Mouse (Mus musculus) neural tube, embryonic 13.5 days (tissue): Measurements from ENCODE around the gene Slc9a5. TPM values are rescaled to one million over a fixed set of nuclear protein-coding genes. Genes with fewer than 3 reads are reported as not detected.

Source experiments
- ATAC-seq: fragments of 200-750 bp; cut with Nextera tagmentation; 2 replicates; pipeline ENCODE4 v1.8.0; 2017; ENCODE audit warnings: low read depth, mild to moderate bottlenecking, moderate TSS enrichment, moderate library complexity
- H3K27ac ChIP-seq: fragments of 300-500 bp; sonication (generic); replicated peaks from 2 replicates; pipeline ENCODE4 v1.5.1; 2015; ENCODE audit warnings: moderate library complexity, mild to moderate bottlenecking, inconsistent platforms
- H3K27me3 ChIP-seq: fragments of 300-500 bp; sonication (generic); 2 replicates; pipeline ENCODE4 v1.6.1; 2015; ENCODE audit warnings: mild to moderate bottlenecking, inconsistent platforms
- H3K36me3 ChIP-seq: fragments of 300-500 bp; sonication (generic); 2 replicates; pipeline ENCODE4 v1.6.1; 2015; ENCODE audit warnings: mild to moderate bottlenecking, inconsistent platforms
- H3K4me1 ChIP-seq: fragments of 300-500 bp; sonication (generic); replicated peaks from 2 replicates; pipeline ENCODE4 v1.6.1; 2015; ENCODE audit warnings: inconsistent platforms
- H3K4me2 ChIP-seq: fragments of 300-500 bp; sonication (generic); 2 replicates; pipeline ENCODE4 v1.6.1; 2015; ENCODE audit warnings: inconsistent platforms, mild to moderate bottlenecking, moderate library complexity
- H3K4me3 ChIP-seq: fragments of 300-500 bp; sonication (generic); 2 replicates; pipeline ENCODE4 v1.5.1; 2015; ENCODE audit warnings: mild to moderate bottlenecking, inconsistent platforms
- H3K9ac ChIP-seq: fragments of 300-500 bp; sonication (generic); 2 replicates; pipeline ENCODE4 v1.6.1; 2015; ENCODE audit warnings: moderate library complexity, mild to moderate bottlenecking, inconsistent platforms
- H3K9me3 ChIP-seq: fragments of 300-500 bp; sonication (generic); 2 replicates; pipeline ENCODE4 v1.6.1; 2016; ENCODE audit warnings: inconsistent platforms
- WGBS: fragments of 180-500 bp; shearing (Covaris S2); methylation state at CpG from one replicate; pipeline ENCODE4 v1.1.7; 2015; 5-methylcytosine and 5-hydroxymethylcytosine counted together
- polyA plus RNA-seq: library from polyadenylated mRNA; unstranded; fragments of >200 nt; fragmentation: Nextera tagmentation; extraction: Ambion mirVana; gene quantifications from 2 replicates; pipeline ENCODE4 v1.2.1, GENCODE M21; 2015

The Slc9a5 gene
- polyA plus RNA-seq, 1 experiment from 2014 or later = 5.4 TPM

DNA sequence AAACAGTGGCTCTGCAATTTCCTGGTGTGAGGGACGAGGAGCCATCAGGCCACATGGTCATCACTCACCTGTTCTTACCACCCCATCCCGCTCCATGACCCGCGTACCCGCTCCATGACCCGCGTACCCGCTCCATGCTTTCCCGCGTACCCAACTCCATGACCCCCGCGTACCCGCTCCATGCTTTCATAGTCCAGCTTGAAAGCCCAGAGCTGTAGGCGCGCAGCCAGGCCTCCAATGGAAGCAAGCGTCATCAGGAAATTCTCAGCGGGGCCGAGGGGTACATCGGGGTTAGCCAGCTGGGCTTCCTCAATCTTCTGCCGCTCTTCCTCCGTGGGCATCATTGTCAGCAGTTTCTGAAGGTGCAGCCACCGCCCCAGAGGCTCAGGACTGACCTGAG is 17.2 kb upstream of the Slc9a5 start:
- ATAC-seq = no peak
- Histone ChIP-seq H3K4me3 (no peak overlapping the region), H3K4me2 (no peak overlapping the region), H3K9me3 (no peaks in the 10 kb centered on the region), H3K4me1 (peaks cover 13% of the 10 kb centered on the region), H3K27me3 (no peaks in the 10 kb centered on the region), H3K36me3 (peaks cover 64% of the 10 kb centered on the region), H3K9ac (no peak overlapping the region), H3K27ac (no peak overlapping the region)
- WGBS = 94% methylated on average over 22 of the region's 22 CpGs

DNA sequence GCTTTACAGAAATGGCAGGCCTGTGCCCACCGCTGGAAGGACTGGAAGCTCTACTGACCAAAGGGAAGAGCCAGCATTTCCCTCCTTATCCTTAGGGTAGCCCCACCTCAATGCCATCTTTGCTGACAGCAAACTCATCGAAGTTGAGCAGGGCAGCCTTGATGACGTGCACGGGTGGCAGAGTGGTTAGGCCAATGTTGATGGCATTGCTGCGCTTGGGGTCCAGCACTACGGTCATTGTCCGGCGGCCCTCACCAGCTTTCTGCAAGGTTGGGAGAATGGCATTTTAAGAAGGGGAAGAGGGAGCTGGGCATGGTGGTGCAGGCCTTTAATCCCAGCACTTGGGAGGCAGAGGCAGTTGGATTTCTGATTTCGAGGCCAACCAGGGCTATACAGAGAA is 16.7 kb upstream of the Slc9a5 start:
- Histone ChIP-seq H3K27ac (no peak overlapping the region), H3K36me3 (peaks cover 67% of the 10 kb centered on the region), H3K27me3 (no peaks in the 10 kb centered on the region), H3K9me3 (no peaks in the 10 kb centered on the region), H3K4me2 (no peak overlapping the region), H3K4me3 (no peak overlapping the region), H3K9ac (no peak overlapping the region), H3K4me1 (peaks cover 10% of the 10 kb centered on the region)
- no peak for ATAC-seq
- 93% methylated on average over 9 of the region's 9 CpGs for WGBS

DNA sequence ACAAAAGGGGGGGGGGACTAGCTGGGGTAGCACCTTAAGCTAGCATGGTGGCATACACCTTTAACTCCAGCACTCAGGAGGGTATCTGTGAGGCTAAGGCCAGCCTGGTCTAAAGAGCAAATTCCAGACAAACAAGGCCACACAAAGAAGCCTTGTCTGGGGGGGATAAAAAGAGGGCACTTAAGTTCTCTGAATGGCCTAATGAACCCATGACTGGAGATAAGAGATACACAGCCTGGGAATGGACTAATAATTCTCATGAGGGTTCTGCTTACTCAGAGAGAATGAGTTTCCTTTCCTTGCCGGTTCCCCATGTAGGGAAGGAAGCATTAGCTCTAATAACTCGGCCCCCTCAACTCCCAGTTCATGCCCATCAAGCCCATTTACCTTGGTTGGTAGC is 16.1 kb upstream of the Slc9a5 start:
- ATAC-seq = no peak
- peaks cover 67% of the 10 kb centered on the region for H3K36me3 ChIP-seq

DNA sequence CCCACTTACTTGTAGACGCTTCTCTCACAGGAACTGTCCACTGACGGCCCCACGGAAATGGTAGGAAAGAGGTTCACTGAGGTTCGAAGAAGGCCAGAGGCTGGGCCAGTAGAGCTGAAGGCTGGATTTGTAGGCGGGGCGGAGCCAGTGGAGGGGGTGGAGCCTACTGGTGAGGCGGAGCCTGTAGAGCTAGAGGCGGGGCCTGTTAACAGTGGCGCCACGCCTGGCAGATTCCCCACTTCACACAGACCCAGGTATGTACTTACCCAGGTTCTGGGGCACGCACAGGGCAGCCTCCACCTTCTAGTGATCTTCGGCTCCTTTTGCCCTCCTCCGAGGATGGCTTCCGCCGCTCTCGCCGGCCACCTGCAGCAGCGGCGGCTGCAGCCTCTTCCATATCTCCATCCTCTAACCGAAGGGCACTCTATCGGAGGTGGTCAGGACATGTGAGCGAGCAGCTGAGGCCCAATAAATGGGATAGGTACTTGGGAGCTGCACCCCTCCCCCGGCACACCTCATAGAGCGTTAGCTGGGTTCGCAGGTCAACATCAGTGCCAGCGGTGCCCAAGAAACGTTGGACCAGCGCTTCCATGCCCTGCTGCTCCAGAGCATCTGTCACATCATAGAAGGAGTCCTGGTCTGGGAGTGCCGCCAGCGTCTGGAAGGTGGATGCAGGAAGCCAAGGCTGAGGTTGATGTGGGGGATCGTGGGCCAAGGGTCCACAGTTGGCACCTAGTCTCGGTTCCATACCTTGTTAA is 12.1 kb upstream of the Slc9a5 start:
- 45% methylated on average over 32 of the region's 32 CpGs for WGBS
- Histone ChIP-seq H3K9me3 (no peaks in the 10 kb centered on the region), H3K4me3 (peak overlapping the region; percentile 3; the same call in 1 of the 2 replicates), H3K36me3 (peaks cover 30% of the 10 kb centered on the region), H3K27me3 (no peaks in the 10 kb centered on the region), H3K4me1 (0 out of 2 replicates have a peak, but pooled peaks cover 4% of the 10 kb centered on the region), H3K9ac (no peak overlapping the region), H3K4me2 (peak overlapping the region; percentile 16; the same call in 1 of the 2 replicates), H3K27ac (no peak overlapping the region)
- peak; percentile 51 for ATAC-seq

More for the DNA sequence above, 16.1 kb upstream of the Slc9a5 start:
- H3K4me1 ChIP-seq = peaks cover 4% of the 10 kb centered on the region
- no peak overlapping the region for H3K4me3 ChIP-seq
- H3K9ac ChIP-seq = no peak overlapping the region
- no peaks in the 10 kb centered on the region for H3K9me3 ChIP-seq
- no peak overlapping the region for H3K4me2 ChIP-seq
- no peak overlapping the region for H3K27ac ChIP-seq
- no peaks in the 10 kb centered on the region for H3K27me3 ChIP-seq
- 81% methylated on average over 2 of the region's 2 CpGs for WGBS

DNA sequence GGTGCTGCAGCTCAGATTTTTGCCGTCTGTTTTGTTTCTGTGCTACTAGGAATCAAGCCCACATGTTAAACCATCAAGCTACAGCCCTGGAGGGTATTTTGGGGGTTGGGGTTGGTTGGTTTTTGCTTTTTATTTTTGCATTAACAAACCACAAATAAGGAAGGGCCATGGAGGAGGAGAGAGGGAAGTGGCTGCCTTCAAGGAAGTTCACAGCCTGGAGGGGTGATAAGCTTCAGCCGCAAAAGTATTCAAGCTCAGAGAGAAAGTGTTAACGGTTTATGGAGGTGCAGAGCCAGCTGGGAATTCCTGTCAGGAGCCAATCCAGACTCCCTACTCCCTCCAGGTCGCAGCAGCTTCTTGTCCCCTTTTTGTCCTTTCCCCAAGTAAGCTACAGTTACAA is 9.7 kb upstream of the Slc9a5 start:
- Histone ChIP-seq H3K27ac (no peak overlapping the region), H3K9me3 (no peaks in the 10 kb centered on the region), H3K36me3 (peaks cover 18% of the 10 kb centered on the region), H3K27me3 (no peaks in the 10 kb centered on the region), H3K9ac (no peak overlapping the region), H3K4me2 (no peak overlapping the region), H3K4me3 (no peak overlapping the region), H3K4me1 (0 out of 2 replicates have a peak, but pooled peaks cover 5% of the 10 kb centered on the region)
- 55% methylated on average over 4 of the region's 4 CpGs for WGBS
- ATAC-seq = no peak

DNA sequence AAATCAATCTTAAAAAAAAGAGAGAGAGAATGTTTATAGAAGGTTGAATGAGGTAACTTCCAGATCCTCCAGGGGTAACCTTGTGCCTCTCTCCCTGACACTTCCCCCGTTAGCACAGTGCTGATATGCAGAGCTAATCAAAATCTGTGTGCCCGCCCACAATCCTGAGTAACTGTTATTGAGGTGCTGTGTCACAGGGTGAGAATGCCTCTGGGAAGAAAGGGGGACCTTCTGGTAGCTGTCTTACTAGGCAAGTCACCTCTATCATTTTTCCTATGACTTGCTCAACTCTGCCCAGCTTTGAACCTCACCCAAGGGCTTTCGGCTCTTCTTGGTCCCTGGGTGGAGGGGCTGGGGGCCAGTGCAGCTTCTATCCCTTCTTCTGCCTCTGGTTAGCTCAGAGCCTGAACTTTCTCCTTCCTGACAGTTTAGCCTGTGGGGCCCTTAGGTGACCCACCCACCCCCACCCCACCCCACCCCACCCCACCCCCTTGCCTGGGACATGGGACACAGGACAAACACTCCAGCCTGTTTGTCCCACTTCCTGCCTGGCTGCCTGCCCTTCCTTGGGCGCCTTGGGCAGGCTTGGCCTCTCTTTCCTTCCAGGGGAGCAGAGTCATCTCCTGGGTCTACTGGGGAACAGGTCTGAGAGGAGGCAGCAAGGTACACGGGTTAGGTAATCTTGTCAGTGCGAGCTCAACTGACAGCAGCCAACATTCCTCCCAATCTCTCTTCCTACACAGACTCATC is 8.6 kb upstream of the Slc9a5 start:
- Histone ChIP-seq H3K4me2 (no peak overlapping the region), H3K27me3 (no peaks in the 10 kb centered on the region), H3K4me3 (no peak overlapping the region), H3K27ac (no peak overlapping the region), H3K36me3 (0 out of 2 replicates have a peak, but pooled peaks cover 7% of the 10 kb centered on the region), H3K4me1 (0 out of 2 replicates have a peak, but pooled peaks cover 5% of the 10 kb centered on the region), H3K9me3 (no peaks in the 10 kb centered on the region), H3K9ac (no peak overlapping the region)
- 81% methylated on average over 6 of the region's 6 CpGs for WGBS
- ATAC-seq = no peak

DNA sequence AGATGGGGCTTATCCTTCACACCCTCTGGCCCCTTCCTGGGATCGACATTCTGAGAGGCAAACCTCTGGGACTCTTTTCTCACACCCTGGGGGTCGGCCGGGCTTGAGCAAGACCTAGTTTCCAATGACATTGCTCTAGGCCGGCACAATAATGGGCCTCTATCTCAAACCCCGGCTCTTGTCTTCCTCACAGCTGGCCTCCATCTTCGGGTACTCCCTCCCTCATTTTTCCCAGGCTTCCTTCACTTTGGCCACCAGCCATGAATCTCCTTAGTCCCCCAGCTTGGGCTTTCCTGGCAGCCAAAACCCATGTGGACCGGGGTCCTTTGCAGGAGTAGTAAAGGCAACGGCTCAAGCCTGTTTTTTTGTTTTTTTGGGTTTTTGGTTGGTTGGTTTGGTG is 7.2 kb upstream of the Slc9a5 start:
- Histone ChIP-seq H3K4me1 (peaks cover 7% of the 10 kb centered on the region; the same call in 1 of the 2 replicates), H3K27ac (no peak overlapping the region), H3K9ac (no peak overlapping the region), H3K4me2 (no peak overlapping the region), H3K4me3 (no peak overlapping the region), H3K27me3 (peaks cover 3% of the 10 kb centered on the region), H3K9me3 (no peaks in the 10 kb centered on the region), H3K36me3 (0 out of 2 replicates have a peak, but pooled peaks cover 4% of the 10 kb centered on the region)
- WGBS = 51% methylated on average over 8 of the region's 8 CpGs
- no peak for ATAC-seq

DNA sequence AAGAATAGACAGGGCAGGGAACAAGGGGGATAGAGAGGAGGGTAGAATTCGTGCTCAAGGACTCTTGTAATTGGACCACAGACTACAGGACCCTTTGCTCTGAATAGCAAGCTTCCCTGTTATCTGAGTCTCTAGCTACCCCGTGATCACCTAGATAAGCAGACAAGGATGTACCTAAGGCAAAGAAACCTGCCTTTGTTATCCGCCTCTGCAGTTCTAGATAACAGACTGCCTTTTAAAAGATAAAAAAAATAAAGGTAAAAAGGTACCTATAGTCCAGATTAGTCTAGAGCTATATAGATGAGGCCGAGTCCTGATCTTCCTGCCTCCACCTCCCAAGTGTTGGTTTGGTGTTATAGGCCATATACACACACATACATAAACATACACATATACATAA is 5.9 kb upstream of the Slc9a5 start:
- WGBS = 76% methylated on average over 4 of the region's 4 CpGs
- Histone ChIP-seq H3K4me3 (no peak overlapping the region), H3K27ac (no peak overlapping the region), H3K36me3 (no peaks in the 10 kb centered on the region), H3K27me3 (peaks cover 16% of the 10 kb centered on the region), H3K9ac (no peak overlapping the region), H3K9me3 (no peaks in the 10 kb centered on the region), H3K4me1 (peaks cover 20% of the 10 kb centered on the region), H3K4me2 (no peak overlapping the region)
- ATAC-seq = no peak

DNA sequence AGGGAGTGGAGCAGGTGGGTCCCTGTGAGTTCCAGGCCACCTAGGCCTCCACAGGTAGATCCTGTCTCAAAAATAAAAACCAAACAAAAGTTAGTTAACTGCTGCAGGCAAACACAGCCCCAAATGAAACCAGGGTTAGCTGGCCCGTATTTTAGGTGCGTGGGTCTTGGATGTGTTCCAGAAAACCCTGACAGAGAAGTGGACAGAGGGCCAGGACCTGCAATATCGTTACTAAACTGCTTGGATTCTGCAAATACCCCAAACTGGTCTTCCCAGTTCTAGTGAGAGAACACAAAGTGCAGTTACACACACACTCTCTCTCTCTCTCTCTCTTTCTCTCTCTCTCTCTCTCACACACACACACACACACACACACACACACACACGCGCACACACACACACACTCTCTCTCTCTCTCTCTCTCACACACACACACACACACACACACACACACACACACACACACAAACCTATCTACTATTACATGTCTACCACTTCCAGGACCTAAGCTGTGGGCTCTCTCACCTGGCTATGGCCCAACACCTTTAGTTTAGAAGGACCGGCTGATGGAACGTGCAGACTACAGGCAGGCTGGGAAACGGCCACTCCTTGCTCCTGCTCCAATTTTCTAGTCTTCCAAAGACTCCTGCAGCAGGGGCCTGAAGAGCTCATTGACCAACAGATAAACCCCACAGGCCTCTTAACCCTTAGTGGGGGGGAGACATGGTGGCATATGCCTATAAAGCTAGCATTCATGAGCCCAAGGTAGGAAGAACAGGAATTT is 4.7 kb upstream of the Slc9a5 start:
- Histone ChIP-seq H3K9me3 (no peaks in the 10 kb centered on the region), H3K27ac (no peak overlapping the region), H3K4me1 (peaks cover 29% of the 10 kb centered on the region), H3K4me3 (no peak overlapping the region), H3K4me2 (no peak overlapping the region), H3K9ac (0 out of 2 replicates have a peak overlapping the region, but pooled peaks have one; percentile 22), H3K36me3 (no peaks in the 10 kb centered on the region), H3K27me3 (peaks cover 16% of the 10 kb centered on the region)
- no peak for ATAC-seq
- 77% methylated on average over 8 of the region's 8 CpGs for WGBS

DNA sequence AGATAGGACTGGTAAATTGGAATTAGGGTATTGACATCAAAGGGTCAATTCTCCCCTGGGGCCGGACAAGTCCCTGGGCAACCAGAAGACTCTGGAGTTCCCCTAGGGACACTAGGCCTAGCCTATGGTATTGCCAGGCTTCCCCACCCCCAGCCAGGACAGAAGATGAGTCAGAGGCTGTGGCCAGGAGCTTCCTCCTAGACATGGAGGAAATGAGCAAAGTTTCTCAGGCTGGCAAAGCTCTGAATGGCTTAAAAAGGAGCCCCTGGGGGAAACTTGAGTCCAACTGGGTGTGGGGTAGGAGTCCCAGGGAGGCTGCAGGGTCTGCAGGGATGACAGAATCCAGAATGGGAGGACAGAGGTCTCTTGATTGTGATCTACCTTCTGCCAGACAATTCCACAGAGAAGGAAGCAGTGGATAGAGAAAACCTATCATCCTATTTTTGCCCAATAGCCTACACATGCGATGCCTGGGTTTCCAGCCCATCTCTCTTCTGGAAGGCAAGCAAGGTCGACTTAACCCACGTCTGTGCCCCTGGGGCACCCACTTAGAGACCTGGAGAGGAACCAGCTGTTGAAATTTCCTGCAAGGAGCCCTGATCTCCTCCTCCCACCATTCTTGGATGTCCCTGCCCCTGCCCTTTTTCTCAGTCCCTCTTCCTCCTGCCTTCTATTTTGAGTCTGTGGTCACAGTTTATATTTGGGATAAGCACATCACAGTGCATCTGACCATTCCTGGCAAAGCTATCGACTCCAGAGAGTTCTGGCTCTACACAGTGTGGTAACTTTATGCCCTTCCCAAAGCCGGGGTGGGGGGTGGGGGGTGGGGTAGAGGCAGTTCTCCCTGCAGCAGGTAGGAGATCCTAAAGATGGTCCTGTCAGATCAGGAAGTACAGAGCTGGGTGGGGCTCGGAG is 3.3 kb upstream of the Slc9a5 start:
- Histone ChIP-seq H3K27me3 (peaks cover 16% of the 10 kb centered on the region), H3K27ac (no peak overlapping the region), H3K9ac (no peak overlapping the region), H3K9me3 (no peaks in the 10 kb centered on the region), H3K4me3 (no peak overlapping the region), H3K4me1 (peaks cover 40% of the 10 kb centered on the region), H3K36me3 (no peaks in the 10 kb centered on the region), H3K4me2 (no peak overlapping the region)
- 75% methylated on average over 7 of the region's 7 CpGs for WGBS
- ATAC-seq = no peak
